Mouse (Mus musculus) cerebellum, adult 2 months (tissue): ENCODE results near the gene Cd37. TPM values are rescaled to one million over a fixed set of nuclear protein-coding genes. Genes with fewer than 3 reads are reported as not detected.
"Not testable (repeated sequence)": the region's sequence is repeated elsewhere in the genome, so short reads cannot be mapped to it uniquely, and the experiment has no call there.

Source experiments
- DNase-seq, 2 experiments: peaks; one replicate each; pipeline ENCODE4 v3.0.0; 2021
- H3K27ac ChIP-seq: fragments of 200-500 bp; 2 replicates; pipeline ENCODE4 v1.5.1; 2012; ENCODE audit warnings: low read length, control low read depth, inconsistent platforms; ENCODE audit not compliant: insufficient read depth
- H3K27me3 ChIP-seq: fragments of 200-500 bp; 2 replicates; pipeline ENCODE4 v1.6.1; 2012; ENCODE audit warnings: inconsistent platforms, mild to moderate bottlenecking, low read length, moderate library complexity; ENCODE audit not compliant: control insufficient read depth, insufficient read depth
- H3K4me1 ChIP-seq: fragments of 200-500 bp; 2 replicates; pipeline ENCODE4 v1.6.1; 2011; ENCODE audit warnings: low read length; ENCODE audit not compliant: control insufficient read depth, insufficient read depth
- H3K4me3 ChIP-seq: fragments of 200-500 bp; replicated peaks from 2 replicates; pipeline ENCODE3; 2011; ENCODE audit warnings: mild to moderate bottlenecking, low read depth, low read length, control low read depth; ENCODE audit not compliant: insufficient read depth
- CTCF ChIP-seq: fragments of 200-500 bp; IDR thresholded peaks from 2 replicates; pipeline ENCODE4 v1.5.1; 2011; ENCODE audit warnings: low read depth, mild to moderate bottlenecking, control low read depth, low read length, moderate library complexity, borderline replicate concordance; ENCODE audit not compliant: insufficient read depth
- POLR2A ChIP-seq: fragments of 200-500 bp; IDR thresholded peaks from 2 replicates; pipeline ENCODE4 v1.6.1; 2011; ENCODE audit warnings: low read length, control low read depth, borderline replicate concordance; ENCODE audit not compliant: insufficient read depth
- WGBS: fragments of 180-500 bp; shearing (Covaris S2); methylation state at CpG from one replicate; pipeline ENCODE4 v1.1.7; 2018; 5-methylcytosine and 5-hydroxymethylcytosine counted together
- polyA plus RNA-seq: library from polyadenylated mRNA; depleted of rRNA; stranded (reverse); fragments of >200 nt; gene quantifications from 2 replicates; pipeline ENCODE4 v1.2.3, GENCODE M21; 2012

The Cd37 gene
- polyA plus RNA-seq, 1 experiment, result 4.3 TPM

DNA sequence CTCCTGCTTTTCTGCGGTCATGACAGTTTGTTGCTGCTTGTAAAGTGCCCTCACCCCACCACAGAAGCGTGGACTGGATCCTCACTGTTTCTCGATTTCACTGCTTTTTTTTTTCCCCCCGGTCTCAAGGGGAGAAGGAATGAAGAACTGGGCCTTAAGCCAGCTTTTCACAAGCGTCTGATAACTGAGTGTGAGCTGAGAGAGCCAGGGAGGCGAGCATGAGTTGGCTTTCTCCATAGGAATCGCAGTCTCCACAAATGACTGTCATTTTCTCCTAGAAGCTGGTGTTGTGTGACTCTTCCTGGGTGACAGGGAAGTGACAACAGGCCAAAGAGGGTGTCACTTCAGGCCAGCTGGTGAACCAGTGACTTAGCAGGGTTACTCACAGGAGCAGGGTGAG lies 23.4 kb upstream of the Cd37 start:
- Histone ChIP-seq H3K4me1 (no peaks in the 10 kb centered on the region), H3K27me3 (no peaks in the 10 kb centered on the region), H3K27ac (no peak overlapping the region), H3K4me3 (no peak overlapping the region)
- no peak for TF ChIP-seq CTCF
- TF ChIP-seq POLR2A, result no peak
- DNase-seq, result no peak
- WGBS, result 43% methylated on average over 7 of the region's 7 CpGs

- no peaks in the 10 kb centered on the region for H3K4me1 ChIP-seq
- H3K27me3 ChIP-seq, result no peaks in the 10 kb centered on the region
- TF ChIP-seq CTCF (no peak), POLR2A (no peak)
- DNase-seq, result no peak
- 87% methylated on average over 8 of the region's 8 CpGs for WGBS
- no peak overlapping the region for H3K4me3 ChIP-seq
- no peak overlapping the region for H3K27ac ChIP-seq
Measured at GRCm38 (mm10) chr7:45259281-45259680, 20.4 kb upstream of the Cd37 start.

- Histone ChIP-seq H3K4me1 (no peaks in the 10 kb centered on the region), H3K27ac (no peak overlapping the region), H3K4me3 (no peak overlapping the region), H3K27me3 (no peaks in the 10 kb centered on the region)
- TF ChIP-seq POLR2A (no peak), CTCF (no peak)
- DNase-seq, result no peak
- WGBS, result 34% methylated on average over 11 of the region's 11 CpGs
Measured at GRCm38 (mm10) chr7:45257063-45257840, 18.3 kb upstream of the Cd37 start.

- H3K27ac ChIP-seq, H3K4me3 ChIP-seq, H3K27me3 ChIP-seq, H3K4me1 ChIP-seq, DNase-seq: not testable (repeated sequence)
- 77% methylated on average over 7 of the region's 7 CpGs for WGBS
Measured at GRCm38 (mm10) chr7:45255822-45256221, 16.9 kb upstream of the Cd37 start.

DNA sequence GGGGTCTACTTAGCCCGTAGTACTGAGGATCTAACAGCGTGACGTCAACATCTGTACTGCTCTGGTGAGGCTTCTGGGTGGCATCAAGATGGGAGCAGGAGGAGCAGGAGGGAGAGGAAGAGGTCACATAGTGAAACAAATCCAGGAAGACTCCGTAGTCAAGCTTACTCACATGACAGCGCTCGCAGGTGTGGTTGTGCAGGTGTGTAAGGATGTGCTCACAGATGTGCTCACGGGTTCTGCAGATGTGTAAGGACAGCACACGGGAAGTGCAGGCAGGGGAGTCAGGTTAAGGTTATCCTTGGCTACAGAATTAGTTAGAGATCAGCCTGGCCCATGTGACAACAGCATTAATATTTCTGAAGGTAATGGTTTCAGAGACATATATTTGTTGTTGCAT lies 14.9 kb upstream of the Cd37 start:
- H3K27me3 ChIP-seq, result no peaks in the 10 kb centered on the region
- H3K4me1 ChIP-seq, result no peaks in the 10 kb centered on the region
- H3K27ac ChIP-seq, result no peak overlapping the region
- 90% methylated on average over 8 of the region's 8 CpGs for WGBS
- no peak overlapping the region for H3K4me3 ChIP-seq
- no peak for DNase-seq
- TF ChIP-seq POLR2A, result no peak
- TF ChIP-seq CTCF, result no peak

GRCm38 (mm10) chr7:45247666-45248065 lies 8.8 kb upstream of the Cd37 start:
- no peak overlapping the region for H3K27ac ChIP-seq
- H3K4me3 ChIP-seq, result no peak overlapping the region
- TF ChIP-seq CTCF (no peak), POLR2A (no peak)
- DNase-seq, result no peak
- H3K4me1 ChIP-seq, result no peaks in the 10 kb centered on the region
- no peaks in the 10 kb centered on the region for H3K27me3 ChIP-seq
- 57% methylated on average over 3 of the region's 3 CpGs for WGBS

GRCm38 (mm10) chr7:45241389-45241749 lies 2.5 kb upstream of the Cd37 start:
- no peaks in the 10 kb centered on the region for H3K27me3 ChIP-seq
- no peak for DNase-seq
- no peak overlapping the region for H3K4me3 ChIP-seq
- WGBS, result 74% methylated on average over 6 of the region's 6 CpGs
- TF ChIP-seq CTCF (no peak), POLR2A (no peak)
- no peaks in the 10 kb centered on the region for H3K4me1 ChIP-seq
- no peak overlapping the region for H3K27ac ChIP-seq

GRCm38 (mm10) chr7:45240633-45241388 lies 1.9 kb upstream of the Cd37 start, which contains the start of gene Slc6a16:
Slc6a16 (plus strand) TSS chr7:45241085.
- Histone ChIP-seq H3K4me3 (no peak within 1 kb of the TSS), H3K27ac (no peak within 1 kb of the TSS)
- WGBS, result 16% methylated on average over 53 of the region's 53 CpGs

More at GRCm38 (mm10) chr7:45240633-45241388, 1.9 kb upstream of the Cd37 start, which contains the start of gene Slc6a16:
- no peaks in the 10 kb centered on the region for H3K27me3 ChIP-seq
- TF ChIP-seq POLR2A (no peak), CTCF (no peak)
- peak in 1 of 2 experiments; percentile 22 for DNase-seq
- H3K4me1 ChIP-seq, result no peaks in the 10 kb centered on the region
